Mouse (Mus musculus) megakaryocyte, embryonic 14.5 days (primary cell): ENCODE measurements around the gene Ephb6. TPM values are rescaled to one million over a fixed set of nuclear protein-coding genes. Genes with fewer than 3 reads are reported as not detected.
A peak's percentile ranks its signal among the peaks of the same experiment; 100 is the strongest.

ENCODE experiments used
- H3K27me3 ChIP-seq: replicated peaks from 2 replicates; pipeline ENCODE3; 2012; ENCODE audit warnings: inconsistent platforms
- H3K36me3 ChIP-seq: replicated peaks from 2 replicates; pipeline ENCODE3; 2012; ENCODE audit warnings: low read length, inconsistent platforms, mixed read lengths
- H3K4me1 ChIP-seq: 2 replicates; pipeline ENCODE4 v1.6.1; 2012; ENCODE audit warnings: inconsistent platforms
- H3K4me3 ChIP-seq: replicated peaks from 2 replicates; pipeline ENCODE3; 2012; ENCODE audit warnings: moderate library complexity, mild to moderate bottlenecking, inconsistent platforms
- H3K9me3 ChIP-seq: 2 replicates; pipeline ENCODE4 v1.6.1; 2012; ENCODE audit warnings: inconsistent platforms
- FLI1 ChIP-seq: IDR thresholded peaks from 2 replicates; pipeline ENCODE4 v1.6.1; 2012; ENCODE audit warnings: low read length, inconsistent platforms, mixed read lengths
- GATA1 ChIP-seq: IDR thresholded peaks from 3 replicates; pipeline ENCODE4 v1.6.1; 2012; ENCODE audit warnings: mixed read lengths, low read length, inconsistent platforms, borderline replicate concordance
- polyA plus RNA-seq: library from polyadenylated mRNA; stranded (reverse); fragments of >175 nt; gene quantifications from 2 replicates; pipeline ENCODE4 v1.2.3, GENCODE M21; 2012; ENCODE audit warnings: low replicate concordance; ENCODE audit not compliant: insufficient read depth

The Ephb6 gene
- polyA plus RNA-seq, 1 experiment: 7.7 TPM

DNA sequence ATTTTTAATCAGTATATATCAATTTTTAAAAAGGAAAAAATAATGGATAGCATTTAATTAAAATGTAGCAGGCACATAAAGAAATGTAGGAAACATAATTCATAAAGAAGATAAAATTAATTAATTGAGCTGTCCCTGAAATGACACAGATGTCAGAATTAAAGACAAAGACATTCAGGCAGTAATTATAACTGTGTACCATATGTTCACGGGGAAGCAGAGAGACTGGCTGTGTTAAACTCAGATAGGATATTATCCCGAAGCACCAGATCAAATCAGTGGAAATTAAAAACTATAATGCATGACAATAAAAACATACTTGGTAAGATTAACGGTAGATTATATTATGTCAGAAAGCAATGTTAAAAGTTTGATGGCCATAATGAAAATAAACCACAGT is 36.2 kb upstream of the Ephb6 start:
- no peaks in the 10 kb centered on the region for H3K36me3 ChIP-seq
- no peak for TF ChIP-seq FLI1
- TF ChIP-seq GATA1: no peak
- peaks cover 2% of the 10 kb centered on the region; the same call in 1 of the 2 replicates for H3K4me1 ChIP-seq
- no peaks in the 10 kb centered on the region for H3K27me3 ChIP-seq
- H3K4me3 ChIP-seq: no peak overlapping the region
- H3K9me3 ChIP-seq: no peaks in the 10 kb centered on the region

DNA sequence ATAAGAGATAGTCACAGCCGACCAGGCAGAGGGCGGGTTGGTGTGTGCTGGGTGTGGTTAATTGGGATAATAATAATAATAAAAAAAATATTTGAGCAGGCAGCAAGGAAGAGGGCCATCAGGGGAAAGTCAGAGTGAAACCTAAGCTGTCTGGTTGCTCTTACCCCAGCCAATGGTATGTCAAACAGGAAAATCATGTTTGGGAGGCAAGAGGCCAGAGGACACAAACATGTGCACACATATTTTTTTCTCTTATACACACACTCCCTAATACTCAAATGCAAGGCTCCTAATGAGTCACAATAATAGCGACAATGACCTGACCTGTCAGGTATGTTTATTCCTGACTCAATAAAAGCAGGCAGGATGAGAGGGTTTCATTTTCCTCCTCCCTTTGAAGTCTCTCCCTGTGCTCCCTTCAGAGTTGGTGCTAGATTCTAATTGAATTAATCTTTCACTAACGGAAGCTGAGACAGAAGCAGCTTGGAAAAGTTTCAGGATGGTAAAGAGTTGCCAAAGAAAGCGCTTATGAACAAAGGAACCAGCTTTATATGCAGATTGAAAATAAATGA is 28.7 kb upstream of the Ephb6 start:
- Histone ChIP-seq H3K4me1 (no peaks in the 10 kb centered on the region), H3K4me3 (no peak overlapping the region), H3K27me3 (no peaks in the 10 kb centered on the region), H3K9me3 (no peaks in the 10 kb centered on the region), H3K36me3 (no peaks in the 10 kb centered on the region)
- TF ChIP-seq GATA1 (no peak), FLI1 (no peak)

DNA sequence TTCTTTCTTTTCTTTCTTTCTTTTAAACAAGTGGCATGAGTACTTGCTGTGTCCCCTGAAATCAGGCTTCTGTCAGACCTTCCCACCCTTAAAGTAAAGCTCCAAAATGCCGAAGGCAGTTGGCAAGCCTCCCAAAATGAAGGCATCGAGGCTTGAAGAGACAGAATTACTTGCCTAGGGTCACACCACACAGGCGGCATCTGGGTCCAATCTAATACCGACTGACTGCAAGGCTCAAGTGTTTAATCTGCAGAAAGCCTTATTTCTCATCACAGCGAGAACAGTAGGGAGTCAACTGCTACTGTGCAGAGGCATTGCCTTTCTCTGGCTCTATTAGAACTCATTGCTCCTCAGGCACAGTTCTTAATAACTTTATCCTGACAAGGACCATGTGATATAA is 28.0 kb upstream of the Ephb6 start:
- TF ChIP-seq GATA1: no peak
- no peak for TF ChIP-seq FLI1

DNA sequence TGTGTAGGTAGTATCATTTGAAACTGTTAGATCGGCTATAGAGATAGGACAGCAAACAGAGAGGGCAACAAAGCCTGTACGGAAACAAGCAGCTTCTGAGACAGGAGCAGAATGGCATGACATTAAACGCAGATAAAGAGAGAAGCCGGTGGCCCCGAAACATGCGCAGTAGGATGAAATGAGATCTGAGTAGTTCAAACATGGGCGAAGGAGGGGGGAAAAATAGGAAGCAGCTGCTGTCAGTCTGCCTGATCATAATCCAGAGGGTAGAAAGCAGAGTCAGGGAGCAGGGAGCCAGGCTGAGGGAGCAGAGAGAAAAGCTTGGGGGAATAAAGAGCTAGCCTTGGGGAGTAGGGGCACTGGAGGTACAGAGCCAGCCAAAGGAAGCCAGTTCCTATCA is 24.0 kb upstream of the Ephb6 start:
- H3K36me3 ChIP-seq: no peaks in the 10 kb centered on the region
- no peak overlapping the region for H3K4me3 ChIP-seq
- TF ChIP-seq GATA1 (no peak), FLI1 (no peak)
- H3K4me1 ChIP-seq: no peaks in the 10 kb centered on the region
- peaks cover 9% of the 10 kb centered on the region for H3K9me3 ChIP-seq
- H3K27me3 ChIP-seq: no peaks in the 10 kb centered on the region

More for the DNA sequence above, 28.0 kb upstream of the Ephb6 start:
- Histone ChIP-seq H3K9me3 (0 out of 2 replicates have a peak, but pooled peaks cover under 1% of the 10 kb centered on the region), H3K4me1 (no peaks in the 10 kb centered on the region), H3K4me3 (no peak overlapping the region), H3K36me3 (no peaks in the 10 kb centered on the region), H3K27me3 (no peaks in the 10 kb centered on the region)

DNA sequence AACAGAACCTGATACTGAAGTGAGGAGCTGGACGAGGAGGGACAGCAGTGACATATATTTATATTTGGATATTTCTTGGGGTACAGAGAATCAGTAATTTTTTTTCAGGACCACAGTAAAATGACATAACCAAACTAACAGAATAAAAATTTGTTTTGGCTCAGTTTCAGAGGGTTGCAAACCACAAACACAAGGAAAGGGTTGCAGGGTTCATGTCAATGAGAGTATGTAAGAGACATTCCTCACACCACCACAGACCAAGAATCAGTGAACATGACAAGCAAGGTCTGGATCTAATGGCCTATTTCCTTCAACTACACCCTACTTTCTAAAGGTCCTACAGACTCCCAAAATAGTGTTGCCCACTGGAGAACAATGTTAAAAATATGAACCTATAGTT is 23.1 kb upstream of the Ephb6 start:
- Histone ChIP-seq H3K4me3 (no peak overlapping the region), H3K4me1 (no peaks in the 10 kb centered on the region), H3K27me3 (no peaks in the 10 kb centered on the region), H3K36me3 (no peaks in the 10 kb centered on the region), H3K9me3 (peaks cover 9% of the 10 kb centered on the region)
- TF ChIP-seq FLI1 (no peak), GATA1 (no peak)

DNA sequence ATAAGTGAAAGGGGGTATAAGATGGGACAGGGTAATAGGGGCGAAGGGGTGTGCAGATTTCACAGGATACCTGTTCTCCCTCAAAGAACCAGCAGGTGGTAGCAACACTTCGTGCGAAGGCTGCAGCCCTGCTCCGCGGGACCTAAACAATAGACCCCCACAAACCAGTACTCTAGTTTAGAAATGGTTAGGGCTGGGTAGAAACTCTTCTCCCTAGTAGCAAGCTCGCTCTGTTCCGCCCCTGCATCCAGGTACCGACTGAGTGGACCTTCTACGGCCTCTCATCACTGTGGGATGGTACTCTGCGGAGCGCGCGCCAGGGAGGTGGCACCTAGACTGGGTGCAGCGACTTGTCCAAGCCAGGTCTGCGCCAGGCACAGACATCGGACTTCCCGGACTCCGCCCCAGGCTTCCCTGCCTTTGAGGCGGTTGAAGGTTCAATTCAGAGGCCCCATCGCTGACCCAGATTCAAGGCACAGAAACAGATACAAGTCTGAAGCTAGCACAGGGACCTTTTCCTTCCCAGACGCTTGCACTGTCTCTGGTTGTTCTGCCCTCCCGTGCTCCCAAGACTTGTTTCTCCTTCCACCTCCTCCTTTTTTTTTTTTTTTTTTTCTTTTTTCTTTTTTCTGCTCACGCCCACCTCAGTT is 756 bp upstream of the Ephb6 start:
- Histone ChIP-seq H3K36me3 (no peaks in the 10 kb centered on the region), H3K27me3 (peaks cover 30% of the 10 kb centered on the region), H3K4me1 (peaks cover 26% of the 10 kb centered on the region), H3K9me3 (no peaks in the 10 kb centered on the region), H3K4me3 (peak overlapping the region; percentile 93)
- TF ChIP-seq GATA1 (no peak), FLI1 (no peak)

DNA sequence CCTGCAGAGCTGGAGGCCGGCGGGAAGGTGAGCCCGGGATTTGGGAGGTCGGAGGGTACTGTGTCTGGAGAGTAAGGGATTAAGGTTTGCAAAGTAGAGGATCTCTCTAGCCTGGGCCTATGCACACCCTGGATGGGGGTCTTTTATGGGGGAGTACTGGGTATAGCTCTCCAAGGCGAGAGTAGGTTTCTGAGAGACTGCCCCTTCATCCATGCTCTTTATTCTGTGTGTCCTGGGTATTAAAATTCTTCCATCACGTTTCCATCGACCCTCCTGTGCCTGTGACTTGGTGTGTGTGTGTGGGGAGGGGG is 467 bp downstream of the Ephb6 start:
- H3K36me3 ChIP-seq: no peaks in the 10 kb centered on the region
- TF ChIP-seq GATA1: no peak
- TF ChIP-seq FLI1: no peak
- no peaks in the 10 kb centered on the region for H3K9me3 ChIP-seq
- peaks cover 30% of the 10 kb centered on the region for H3K27me3 ChIP-seq
- peaks cover 22% of the 10 kb centered on the region for H3K4me1 ChIP-seq
- peak overlapping the region; percentile 93 for H3K4me3 ChIP-seq

DNA sequence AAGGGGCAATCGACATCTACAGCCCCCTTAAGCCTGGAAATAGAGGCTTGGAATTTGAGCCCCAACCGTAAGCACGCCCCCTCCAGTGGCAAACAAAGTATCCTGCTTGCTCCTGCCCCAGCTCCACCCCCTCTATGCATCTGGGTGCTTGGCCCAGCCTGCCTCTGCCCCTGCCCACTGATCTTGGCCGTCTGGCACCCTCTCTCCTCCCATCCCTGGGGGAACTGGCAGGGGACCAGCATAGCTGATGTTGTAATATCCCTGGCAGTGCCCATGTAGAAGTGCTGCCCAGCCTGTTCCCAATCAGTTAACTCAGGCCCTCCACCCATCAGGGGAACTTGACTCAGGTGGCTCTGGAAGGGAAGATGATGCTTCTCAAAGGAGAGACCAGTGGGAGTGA is 932 bp downstream of the Ephb6 start:
- TF ChIP-seq FLI1 (no peak), GATA1 (no peak)
- Histone ChIP-seq H3K27me3 (peaks cover 30% of the 10 kb centered on the region), H3K9me3 (no peaks in the 10 kb centered on the region), H3K4me3 (peak overlapping the region; percentile 93), H3K4me1 (peaks cover 22% of the 10 kb centered on the region), H3K36me3 (no peaks in the 10 kb centered on the region)

DNA sequence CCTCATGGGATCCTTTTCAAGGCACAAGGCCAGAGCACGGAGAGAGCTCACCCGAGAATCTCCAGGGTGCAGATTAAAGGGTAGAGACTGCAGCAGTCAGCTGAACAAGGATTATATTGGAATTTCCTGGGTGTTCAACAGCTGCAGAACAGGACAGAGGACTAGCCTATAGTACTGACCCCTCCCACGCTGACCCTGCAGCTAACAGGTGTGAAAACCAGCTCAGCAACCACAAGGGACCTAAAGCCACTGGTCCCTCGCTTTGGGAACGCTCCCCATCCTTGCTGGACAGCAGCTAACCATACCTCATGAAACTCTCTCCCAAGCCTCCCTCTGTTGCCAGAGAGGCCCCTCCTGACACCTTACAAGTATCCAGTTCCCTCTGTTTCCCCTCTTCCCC is 2.4 kb downstream of the Ephb6 start:
- TF ChIP-seq GATA1: no peak
- TF ChIP-seq FLI1: no peak
- Histone ChIP-seq H3K27me3 (peaks cover 30% of the 10 kb centered on the region), H3K9me3 (no peaks in the 10 kb centered on the region), H3K4me3 (no peak overlapping the region), H3K4me1 (peaks cover 22% of the 10 kb centered on the region), H3K36me3 (no peaks in the 10 kb centered on the region)

DNA sequence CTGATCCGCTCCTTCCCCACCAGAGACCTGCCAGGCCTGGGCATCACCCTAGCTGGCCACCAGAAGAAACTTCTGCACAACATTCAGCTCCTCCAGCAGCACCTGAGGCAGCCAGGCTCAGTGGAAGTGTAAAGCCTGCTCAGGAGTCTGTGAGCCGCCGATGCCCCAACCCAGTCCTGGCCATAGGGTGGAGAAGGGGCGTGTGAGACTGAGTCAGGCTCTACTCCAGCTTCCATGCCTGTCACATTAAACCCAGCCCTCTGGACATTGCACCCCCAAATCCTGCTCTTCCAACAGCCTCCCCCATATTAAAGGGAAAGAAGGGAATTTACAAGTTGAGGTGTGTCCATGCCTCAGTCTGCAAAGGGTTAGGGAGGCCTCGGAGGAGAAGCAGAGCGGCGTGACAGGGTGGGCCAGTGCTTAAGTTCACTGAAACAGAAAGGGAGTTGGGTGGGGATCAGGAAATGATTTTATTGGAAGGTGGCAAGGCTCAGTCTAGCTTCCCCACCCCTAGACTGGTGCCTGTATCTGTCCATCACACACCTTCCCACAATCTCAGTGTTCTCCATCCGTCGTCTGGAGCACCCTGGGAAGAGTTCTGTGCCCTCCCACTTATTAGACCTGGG is 15.0 kb downstream of the Ephb6 start:
- H3K9me3 ChIP-seq: no peaks in the 10 kb centered on the region
- H3K27me3 ChIP-seq: peaks cover 8% of the 10 kb centered on the region
- H3K4me3 ChIP-seq: no peak overlapping the region
- TF ChIP-seq FLI1 (no peak), GATA1 (no peak)
- peaks cover 7% of the 10 kb centered on the region for H3K4me1 ChIP-seq
- no peaks in the 10 kb centered on the region for H3K36me3 ChIP-seq
